Mouse (Mus musculus) forebrain, embryonic 15.5 days (tissue): ENCODE results near the gene Sema3d. TPM values are rescaled to one million over a fixed set of nuclear protein-coding genes. Genes with fewer than 3 reads are reported as not detected.

Experiments used
- ATAC-seq: fragments of 200-750 bp; cut with Nextera tagmentation; replicated peaks from 2 replicates; pipeline ENCODE4 v1.8.0; 2017; ENCODE audit warnings: mild to moderate bottlenecking, moderate TSS enrichment, moderate library complexity
- H3K27ac ChIP-seq: fragments of 300-500 bp; sonication (generic); replicated peaks from 2 replicates; pipeline ENCODE4 v1.5.1; 2015; ENCODE audit warnings: mild to moderate bottlenecking, inconsistent platforms
- H3K27me3 ChIP-seq: fragments of 300-500 bp; sonication (generic); 2 replicates; pipeline ENCODE4 v1.6.1; 2015; ENCODE audit warnings: inconsistent platforms
- H3K36me3 ChIP-seq: fragments of 300-500 bp; sonication (generic); 2 replicates; pipeline ENCODE4 v1.6.1; 2015; ENCODE audit warnings: mild to moderate bottlenecking, inconsistent platforms
- H3K4me1 ChIP-seq: fragments of 300-500 bp; sonication (generic); 2 replicates; pipeline ENCODE4 v1.6.1; 2015; ENCODE audit warnings: inconsistent platforms
- H3K4me2 ChIP-seq: fragments of 300-500 bp; sonication (generic); replicated peaks from 2 replicates; pipeline ENCODE4 v1.6.1; 2015; ENCODE audit warnings: mild to moderate bottlenecking, inconsistent platforms
- H3K4me3 ChIP-seq: fragments of 300-500 bp; sonication (generic); 2 replicates; pipeline ENCODE4 v1.5.1; 2015; ENCODE audit warnings: mild to moderate bottlenecking, inconsistent platforms
- H3K9ac ChIP-seq: fragments of 300-500 bp; sonication (generic); replicated peaks from 2 replicates; pipeline ENCODE4 v1.6.1; 2015; ENCODE audit warnings: mild to moderate bottlenecking, inconsistent platforms
- H3K9me3 ChIP-seq: fragments of 300-500 bp; sonication (generic); 2 replicates; pipeline ENCODE4 v1.6.1; 2016; ENCODE audit warnings: inconsistent platforms
- WGBS: fragments of 180-500 bp; shearing (Covaris S2); methylation state at CpG from one replicate; pipeline ENCODE4 v1.1.7; 2015; ENCODE audit warnings: mixed read lengths; 5-methylcytosine and 5-hydroxymethylcytosine counted together
- polyA plus RNA-seq: library from polyadenylated mRNA; unstranded; fragments of >200 nt; fragmentation: Nextera tagmentation; extraction: Ambion mirVana; gene quantifications from 2 replicates; pipeline ENCODE4 v1.2.1, GENCODE M21; 2015

Gene Sema3d
- polyA plus RNA-seq, 1 experiment from 2014 or later, result 1.3 TPM

- no peak for ATAC-seq
- Histone ChIP-seq H3K4me2 (no peak overlapping the region), H3K4me1 (no peaks in the 10 kb centered on the region), H3K36me3 (no peaks in the 10 kb centered on the region), H3K27me3 (no peaks in the 10 kb centered on the region), H3K4me3 (no peak overlapping the region), H3K9me3 (no peaks in the 10 kb centered on the region), H3K27ac (no peak overlapping the region), H3K9ac (no peak overlapping the region)
- 86% methylated on average over 4 of the region's 4 CpGs for WGBS
Measured at GRCm38 (mm10) chr5:12451089-12451488, 67.9 kb downstream of the Sema3d start.

GRCm38 (mm10) chr5:12454946-12455345, 71.8 kb downstream of the Sema3d start:
- no peak overlapping the region for H3K9ac ChIP-seq
- H3K27ac ChIP-seq, result no peak overlapping the region
- WGBS, result 58% methylated on average over 1 of the region's 1 CpGs
- ATAC-seq, result no peak
- no peak overlapping the region for H3K4me3 ChIP-seq
- no peaks in the 10 kb centered on the region for H3K4me1 ChIP-seq
- no peak overlapping the region for H3K4me2 ChIP-seq
- no peaks in the 10 kb centered on the region for H3K36me3 ChIP-seq
- H3K9me3 ChIP-seq, result no peaks in the 10 kb centered on the region
- H3K27me3 ChIP-seq, result no peaks in the 10 kb centered on the region

GRCm38 (mm10) chr5:12457509-12457908, 74.3 kb downstream of the Sema3d start:
- Histone ChIP-seq H3K36me3 (no peaks in the 10 kb centered on the region), H3K4me2 (no peak overlapping the region), H3K4me1 (no peaks in the 10 kb centered on the region), H3K9ac (no peak overlapping the region), H3K27ac (no peak overlapping the region), H3K27me3 (no peaks in the 10 kb centered on the region), H3K4me3 (no peak overlapping the region), H3K9me3 (no peaks in the 10 kb centered on the region)
- ATAC-seq, result no peak
- WGBS, result 49% methylated on average over 1 of the region's 1 CpGs

- H3K4me3 ChIP-seq, result no peak overlapping the region
- no peaks in the 10 kb centered on the region for H3K4me1 ChIP-seq
- no peaks in the 10 kb centered on the region for H3K36me3 ChIP-seq
- no peak overlapping the region for H3K27ac ChIP-seq
- no peak for ATAC-seq
- no peaks in the 10 kb centered on the region for H3K9me3 ChIP-seq
- no peak overlapping the region for H3K4me2 ChIP-seq
- no peak overlapping the region for H3K9ac ChIP-seq
- WGBS, result 86% methylated on average over 4 of the region's 4 CpGs
- H3K27me3 ChIP-seq, result no peaks in the 10 kb centered on the region
Measured at GRCm38 (mm10) chr5:12467568-12468336, 84.6 kb downstream of the Sema3d start.

GRCm38 (mm10) chr5:12474904-12475638, 91.9 kb downstream of the Sema3d start:
- Histone ChIP-seq H3K4me3 (no peak overlapping the region), H3K4me1 (no peaks in the 10 kb centered on the region), H3K27ac (no peak overlapping the region), H3K27me3 (no peaks in the 10 kb centered on the region), H3K4me2 (no peak overlapping the region), H3K9ac (no peak overlapping the region), H3K9me3 (no peaks in the 10 kb centered on the region), H3K36me3 (no peaks in the 10 kb centered on the region)
- 26% methylated on average over 5 of the region's 5 CpGs for WGBS
- ATAC-seq, result peak; percentile 63

- Histone ChIP-seq H3K4me3 (no peak overlapping the region), H3K27me3 (no peaks in the 10 kb centered on the region), H3K9ac (no peak overlapping the region), H3K4me2 (no peak overlapping the region), H3K4me1 (no peaks in the 10 kb centered on the region), H3K27ac (no peak overlapping the region), H3K36me3 (no peaks in the 10 kb centered on the region), H3K9me3 (no peaks in the 10 kb centered on the region)
- ATAC-seq, result no peak
- WGBS, result 57% methylated on average over 4 of the region's 4 CpGs
Measured at GRCm38 (mm10) chr5:12475639-12475916, 92.4 kb downstream of the Sema3d start.

GRCm38 (mm10) chr5:12487926-12488325, 104.7 kb downstream of the Sema3d start:
- WGBS, result 66% methylated on average over 2 of the region's 2 CpGs
- H3K9ac ChIP-seq, result no peak overlapping the region
- no peaks in the 10 kb centered on the region for H3K9me3 ChIP-seq
- ATAC-seq, result no peak
- H3K27me3 ChIP-seq, result no peaks in the 10 kb centered on the region
- no peaks in the 10 kb centered on the region for H3K4me1 ChIP-seq
- H3K27ac ChIP-seq, result no peak overlapping the region
- no peaks in the 10 kb centered on the region for H3K36me3 ChIP-seq
- no peak overlapping the region for H3K4me2 ChIP-seq
- no peak overlapping the region for H3K4me3 ChIP-seq

- Histone ChIP-seq H3K4me3 (no peak overlapping the region), H3K9ac (no peak overlapping the region), H3K9me3 (no peaks in the 10 kb centered on the region), H3K27me3 (no peaks in the 10 kb centered on the region), H3K36me3 (no peaks in the 10 kb centered on the region), H3K4me1 (no peaks in the 10 kb centered on the region), H3K27ac (no peak overlapping the region), H3K4me2 (no peak overlapping the region)
- WGBS, result 74% methylated on average over 1 of the region's 1 CpGs
- no peak for ATAC-seq
Measured at GRCm38 (mm10) chr5:12491704-12492103, 108.5 kb downstream of the Sema3d start.

GRCm38 (mm10) chr5:12498227-12498928, 115.2 kb downstream of the Sema3d start:
- Histone ChIP-seq H3K4me1 (peaks cover 12% of the 10 kb centered on the region), H3K9me3 (no peaks in the 10 kb centered on the region), H3K9ac (no peak overlapping the region), H3K4me2 (no peak overlapping the region), H3K36me3 (no peaks in the 10 kb centered on the region), H3K27me3 (no peaks in the 10 kb centered on the region), H3K4me3 (no peak overlapping the region), H3K27ac (no peak overlapping the region)
- 31% methylated on average over 6 of the region's 6 CpGs for WGBS
- peak; percentile 74 for ATAC-seq

- Histone ChIP-seq H3K9ac (no peak overlapping the region), H3K36me3 (no peaks in the 10 kb centered on the region), H3K4me2 (no peak overlapping the region), H3K4me3 (no peak overlapping the region), H3K27ac (no peak overlapping the region), H3K27me3 (no peaks in the 10 kb centered on the region), H3K4me1 (peaks cover 13% of the 10 kb centered on the region), H3K9me3 (no peaks in the 10 kb centered on the region)
- WGBS, result 91% methylated on average over 5 of the region's 5 CpGs
- 0 out of 2 replicates have a peak, but pooled peaks have one; percentile 55 for ATAC-seq
Measured at GRCm38 (mm10) chr5:12499037-12499436, 115.9 kb downstream of the Sema3d start.

- Histone ChIP-seq H3K36me3 (no peaks in the 10 kb centered on the region), H3K9ac (no peak overlapping the region), H3K4me1 (peaks cover 13% of the 10 kb centered on the region), H3K27ac (no peak overlapping the region), H3K4me2 (no peak overlapping the region), H3K9me3 (no peaks in the 10 kb centered on the region), H3K27me3 (no peaks in the 10 kb centered on the region), H3K4me3 (no peak overlapping the region)
- ATAC-seq, result no peak
- 86% methylated on average over 6 of the region's 6 CpGs for WGBS
Measured at GRCm38 (mm10) chr5:12499791-12500504, 116.8 kb downstream of the Sema3d start.

- Histone ChIP-seq H3K27ac (no peak overlapping the region), H3K27me3 (no peaks in the 10 kb centered on the region), H3K4me3 (no peak overlapping the region), H3K4me2 (no peak overlapping the region), H3K9ac (no peak overlapping the region), H3K36me3 (no peaks in the 10 kb centered on the region), H3K4me1 (no peaks in the 10 kb centered on the region), H3K9me3 (no peaks in the 10 kb centered on the region)
- 63% methylated on average over 1 of the region's 1 CpGs for WGBS
- no peak for ATAC-seq
Measured at GRCm38 (mm10) chr5:12512471-12512870, 129.3 kb downstream of the Sema3d start.
